ENCODE assay signal across 22 mouse cellular contexts in genomic region chr6:120194305-120194704, GRCm38 (mm10).
DNase-seq lines count a peak whose midpoint lies in the region; ATAC-seq and TF ChIP-seq lines count a peak whose summit lies in the region.
"Had no signal": no experiment of that assay in that cellular context is flagged by ENCODE, and none has a peak within 500 bp of the region (broad histone marks: within the 10 kb centered on the region; RNA-seq: fewer than 3 reads in every experiment).

No protein-coding gene starts in this region.

- H3K4me1 ChIP-seq in midbrain, embryonic 14.5 days (ENCODE audit: control insufficient read depth, insufficient read depth, low read length): no peaks in the 10 kb centered on the region
- no peaks in the 10 kb centered on the region for H3K4me1 ChIP-seq in midbrain, postnatal 0 days (ENCODE audit: insufficient read depth, low read length)
- H3K4me1 ChIP-seq in MEL (ENCODE audit: control insufficient read depth in 1 of 2, insufficient read depth in 2 of 2, low read length in 2 of 2): peaks cover 2 to 6% of the 10 kb centered on the region in 2 experiments; a peak in 2 of 4 replicates

- H3K79me2 ChIP-seq in MEL (ENCODE audit: control insufficient read depth, insufficient read depth, low read length, poor library complexity): no peaks in the 10 kb centered on the region

- no peak overlapping the region for H3K4me2 ChIP-seq in midbrain, embryonic 14.5 days (ENCODE audit: low read length)
- no peak overlapping the region for H3K4me2 ChIP-seq in midbrain, postnatal 0 days (ENCODE audit: low read depth, low read length, poor library complexity, severe bottlenecking)
- H3K4me2 ChIP-seq: embryonic facial prominence, embryonic 13.5 days; forebrain, embryonic 13.5 days; hindbrain, embryonic 15.5 days; neural tube, embryonic 12.5 days had no signal

- H3K9ac ChIP-seq in midbrain, embryonic 14.5 days (replicated peaks; ENCODE audit: low read length): no peak overlapping the region
- H3K9ac ChIP-seq in midbrain, postnatal 0 days (replicated peaks; ENCODE audit: low read length, poor library complexity, severe bottlenecking): no peak overlapping the region
- H3K9ac ChIP-seq in MEL (ENCODE audit: control insufficient read depth, low read depth, low read length, poor library complexity, severe bottlenecking): no peak overlapping the region
- H3K9ac ChIP-seq: embryonic facial prominence, embryonic 13.5 days; forebrain, embryonic 13.5 days; hindbrain, embryonic 15.5 days; neural tube, embryonic 12.5 days had no signal

- no peak for TF ChIP-seq RAD21 in MEL (IDR thresholded peaks at IDR 0.05; ENCODE audit: low read depth, low read length)

- H3K36me3 ChIP-seq in midbrain, embryonic 14.5 days (ENCODE audit: control insufficient read depth, insufficient read depth, low read length): no peaks in the 10 kb centered on the region
- H3K36me3 ChIP-seq in midbrain, postnatal 0 days (ENCODE audit: insufficient read depth, low read length): no peaks in the 10 kb centered on the region
- no peaks in the 10 kb centered on the region; a peak in 1 of 4 replicates for H3K36me3 ChIP-seq in MEL (ENCODE audit: control insufficient read depth in 1 of 2, insufficient read depth in 2 of 2, low read length in 2 of 2)
- H3K36me3 ChIP-seq: embryonic facial prominence, embryonic 13.5 days; heart, embryonic 10.5 days; hindbrain, embryonic 15.5 days; limb, embryonic 10.5 days; neural tube, embryonic 12.5 days had no signal

- WGBS in midbrain, embryonic 14.5 days: 12% methylated on average over 10 of the region's 10 CpGs
- 19% methylated on average over 10 of the region's 10 CpGs for WGBS in midbrain, postnatal 0 days

- no peak overlapping the region for H3K27ac ChIP-seq in midbrain, embryonic 14.5 days (replicated peaks; ENCODE audit: low read depth, low read length)
- H3K27ac ChIP-seq in midbrain, postnatal 0 days (ENCODE audit: low read depth, low read length): no peak overlapping the region
- H3K27ac ChIP-seq in MEL (ENCODE audit: control insufficient read depth, low read depth, low read length): no peak overlapping the region
- H3K27ac ChIP-seq: embryonic facial prominence, embryonic 13.5 days; forebrain, embryonic 13.5 days; heart, embryonic 10.5 days; hindbrain, embryonic 15.5 days; layer of hippocampus, adult 2 months; limb, embryonic 10.5 days; neural tube, embryonic 12.5 days had no signal

- no peak for ATAC-seq in midbrain, embryonic 14.5 days (ENCODE audit: low FRiP score, low TSS enrichment)
- ATAC-seq in midbrain, postnatal 0 days (ENCODE audit: low FRiP score): no peak
- ATAC-seq: forebrain, embryonic 13.5 days; intestine, embryonic 16.5 days; Patski had no signal

- H3K4me3 ChIP-seq in midbrain, embryonic 14.5 days (replicated peaks; ENCODE audit: low read depth, low read length): no peak overlapping the region
- no peak overlapping the region for H3K4me3 ChIP-seq in midbrain, postnatal 0 days (ENCODE audit: low read depth, low read length)
- no peak overlapping the region for H3K4me3 ChIP-seq in MEL (ENCODE audit: control insufficient read depth in 1 of 2, insufficient read depth in 1 of 2, low read depth in 2 of 2, low read length in 2 of 2)
- H3K4me3 ChIP-seq: embryonic facial prominence, embryonic 13.5 days; erythroblast, embryonic 14.5 days; forebrain, embryonic 13.5 days; heart, embryonic 10.5 days; hindbrain, embryonic 15.5 days; layer of hippocampus, adult 2 months; limb, embryonic 10.5 days; neural tube, embryonic 12.5 days had no signal

- TF ChIP-seq EP300 in MEL (IDR thresholded peaks at IDR 0.05; ENCODE audit: low read depth in 1 of 2, low read length in 2 of 2): no peak

- no peaks in the 10 kb centered on the region for H3K27me3 ChIP-seq in midbrain, embryonic 14.5 days (ENCODE audit: control insufficient read depth, insufficient read depth, low read length)
- no peaks in the 10 kb centered on the region for H3K27me3 ChIP-seq in midbrain, postnatal 0 days (ENCODE audit: insufficient read depth, low read length)
- H3K27me3 ChIP-seq in MEL (ENCODE audit: control insufficient read depth in 1 of 2, insufficient read depth in 2 of 2, low read length in 2 of 2): no peaks in the 10 kb centered on the region
- H3K27me3 ChIP-seq: hindbrain, embryonic 15.5 days; neural tube, embryonic 12.5 days; Patski had no signal

- no peak for TF ChIP-seq CTCF in midbrain, postnatal 0 days (IDR thresholded peaks at IDR 0.05)
- TF ChIP-seq CTCF in MEL (IDR thresholded peaks at IDR 0.05 in 2 of 3, conservative IDR thresholded peaks at IDR 0.05 in 1 of 3; ENCODE audit: control insufficient read depth in 1 of 3, insufficient read depth in 1 of 3, low read depth in 2 of 3, low read length in 3 of 3, poor library complexity in 1 of 3, severe bottlenecking in 1 of 3): no peak

- H3K9me3 ChIP-seq in midbrain, embryonic 14.5 days (ENCODE audit: control insufficient read depth, low read length): no peaks in the 10 kb centered on the region
- H3K9me3 ChIP-seq in midbrain, postnatal 0 days (ENCODE audit: low read length): no peaks in the 10 kb centered on the region
- H3K9me3 ChIP-seq in MEL (replicated peaks; ENCODE audit: insufficient read depth, low read length): no peaks in the 10 kb centered on the region
- H3K9me3 ChIP-seq: embryonic facial prominence, embryonic 13.5 days; forebrain, embryonic 13.5 days; heart, embryonic 10.5 days; hindbrain, embryonic 15.5 days; limb, embryonic 10.5 days; neural tube, embryonic 12.5 days had no signal

- peak; percentile 76 for DNase-seq in heart, adult 11 months
- DNase-seq in heart, adult 8-10 months (ENCODE audit: low spot score): no peak
- DNase-seq in midbrain, embryonic 14.5 days: peak; percentile 31
- no peak for DNase-seq in midbrain, postnatal 0 days (ENCODE audit: low spot score)
- DNase-seq in CD4-positive helper T cell, adult 2 months (ENCODE audit: low read depth, low spot score): peak; percentile 60
- DNase-seq in MEL (ENCODE audit: low read depth, low spot score) (no peak), liver (no peak)
- no peak for DNase-seq in right cerebral cortex, adult 2 months (ENCODE audit: low spot score in 2 of 2)
- DNase-seq: adrenal gland, postnatal 36 days; cerebellum, adult 9-10 months; right cerebral cortex, postnatal 4 days; thymus, postnatal 25 days had no signal

- TF ChIP-seq POLR2A in MEL (IDR thresholded peaks at IDR 0.05; ENCODE audit: control insufficient read depth in 1 of 2, insufficient read depth in 1 of 2, low read depth in 1 of 2, low read length in 2 of 2, poor library complexity in 1 of 2): no peak

TF ChIP-seq in MEL, 35 proteins besides CTCF, POLR2A, EP300 and RAD21:
- no peak for TF ChIP-seq TCF12 (IDR thresholded peaks at IDR 0.05; ENCODE audit: low read depth, low read length)
- TF ChIP-seq MXI1 (IDR thresholded peaks at IDR 0.05; ENCODE audit: low read depth, low read length): 0 out of 2 replicates have a peak, but pooled peaks have one; percentile 35
- TF ChIP-seq TAL1 (IDR thresholded peaks at IDR 0.05; ENCODE audit: low read length): no peak
- TF ChIP-seq MYB (IDR thresholded peaks at IDR 0.05; ENCODE audit: low read depth, low read length): no peak
- no peak for TF ChIP-seq ELF1 (IDR thresholded peaks at IDR 0.05; ENCODE audit: low read depth, low read length)
- TF ChIP-seq ETS1 (IDR thresholded peaks at IDR 0.05; ENCODE audit: low read depth, low read length): no peak
- no peak for TF ChIP-seq NELFE (IDR thresholded peaks at IDR 0.05; ENCODE audit: low read depth, low read length)
- TF ChIP-seq ZMIZ1 (IDR thresholded peaks at IDR 0.05; ENCODE audit: low read depth, low read length): no peak
- no peak for TF ChIP-seq ZKSCAN1 (IDR thresholded peaks at IDR 0.05; ENCODE audit: low read depth, low read length)
TF ChIP-seq in MEL: peak in this region for 1.

Comparison
In these comparisons a context has a peak if more than half of its experiments do, and no peak if none do; other contexts are left out.
1. DNase-seq: peak in heart, adult 11 months (single experiment), midbrain, embryonic 14.5 days (single experiment) and CD4-positive helper T cell, adult 2 months (single experiment); none in heart, adult 8-10 months (single experiment), midbrain, postnatal 0 days (single experiment), MEL (single experiment), right cerebral cortex, adult 2 months (0 of 2) and liver (single experiment).